Mouse (Mus musculus) small intestine, adult 2 months (tissue): Measurements from ENCODE around the gene Ell3. TPM values are rescaled to one million over a fixed set of nuclear protein-coding genes. Genes with fewer than 3 reads are reported as not detected.

Experiments used
- H3K27ac ChIP-seq: fragments of 200-500 bp; 2 replicates; pipeline ENCODE4 v1.5.1; 2012; ENCODE audit warnings: low read depth, low read length, control low read depth, inconsistent platforms; ENCODE audit not compliant: insufficient read depth
- H3K27me3 ChIP-seq: fragments of 200-500 bp; 2 replicates; pipeline ENCODE4 v1.6.1; 2012; ENCODE audit warnings: mild to moderate bottlenecking, moderate library complexity, low read length, inconsistent platforms; ENCODE audit not compliant: control insufficient read depth, insufficient read depth
- H3K36me3 ChIP-seq: fragments of 200-500 bp; 2 replicates; pipeline ENCODE4 v1.6.1; 2012; ENCODE audit warnings: mild to moderate bottlenecking, low read length, control low read depth, inconsistent platforms; ENCODE audit not compliant: control insufficient read depth, insufficient read depth
- H3K4me1 ChIP-seq: fragments of 200-500 bp; 2 replicates; pipeline ENCODE4 v1.6.1; 2012; ENCODE audit warnings: low read length, inconsistent platforms, mixed read lengths; ENCODE audit not compliant: control insufficient read depth, insufficient read depth, insufficient read length
- H3K4me3 ChIP-seq: fragments of 200-500 bp; 2 replicates; pipeline ENCODE4 v1.5.1; 2012; ENCODE audit warnings: low read depth, mild to moderate bottlenecking, control low read depth, inconsistent platforms, low read length, moderate library complexity
- CTCF ChIP-seq: fragments of 200-500 bp; IDR thresholded peaks from 2 replicates; pipeline ENCODE4 v1.5.1; 2012; ENCODE audit warnings: low read depth, mild to moderate bottlenecking, control low read depth, inconsistent platforms, low read length, moderate library complexity, mixed read lengths; ENCODE audit not compliant: insufficient replicate concordance, insufficient read length; ENCODE audit errors: extremely low read depth
- POLR2A ChIP-seq: fragments of 200-500 bp; IDR thresholded peaks from 2 replicates; pipeline ENCODE4 v1.6.1; 2012; ENCODE audit warnings: low read depth, mild to moderate bottlenecking, control low read depth, inconsistent platforms, low read length, moderate library complexity
- WGBS: fragments of 180-500 bp; shearing (Covaris S2); methylation state at CpG from one replicate; pipeline ENCODE4 v1.1.7; 2018; 5-methylcytosine and 5-hydroxymethylcytosine counted together
- polyA plus RNA-seq: library from polyadenylated mRNA; depleted of rRNA; stranded (reverse); fragments of >200 nt; gene quantifications from 2 replicates; pipeline ENCODE4 v1.2.3, GENCODE M21; 2012

Ell3 gene
- polyA plus RNA-seq, 1 experiment = 2.7 TPM

DNA sequence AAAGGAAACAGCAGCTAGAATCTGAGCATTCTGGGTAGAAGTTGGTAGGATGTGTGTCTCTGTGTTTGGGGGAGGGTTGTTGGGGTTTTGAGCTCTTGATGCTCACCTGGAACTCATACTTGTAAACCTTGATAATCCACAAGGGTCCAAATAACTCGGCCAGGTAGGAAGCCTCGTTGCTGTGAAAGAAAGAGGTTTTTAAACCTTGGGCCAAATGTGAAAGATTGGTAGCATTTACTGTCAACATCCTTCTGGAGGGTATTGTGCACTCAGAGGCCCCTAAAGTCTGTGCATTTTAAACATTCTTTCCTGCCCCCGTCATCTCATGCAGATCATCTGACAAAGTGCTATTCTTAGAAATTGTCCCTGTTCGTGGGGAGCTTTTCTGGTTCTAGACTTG, 8.9 kb upstream of the Ell3 start, which contains the start of gene Hypk:
Gene Hypk, plus strand, starts transcription at position 301 of the 400 bp plus-strand sequence.
- WGBS = 63% methylated on average over 4 of the region's 4 CpGs
- TF ChIP-seq POLR2A (no peak), CTCF (no peak)

DNA sequence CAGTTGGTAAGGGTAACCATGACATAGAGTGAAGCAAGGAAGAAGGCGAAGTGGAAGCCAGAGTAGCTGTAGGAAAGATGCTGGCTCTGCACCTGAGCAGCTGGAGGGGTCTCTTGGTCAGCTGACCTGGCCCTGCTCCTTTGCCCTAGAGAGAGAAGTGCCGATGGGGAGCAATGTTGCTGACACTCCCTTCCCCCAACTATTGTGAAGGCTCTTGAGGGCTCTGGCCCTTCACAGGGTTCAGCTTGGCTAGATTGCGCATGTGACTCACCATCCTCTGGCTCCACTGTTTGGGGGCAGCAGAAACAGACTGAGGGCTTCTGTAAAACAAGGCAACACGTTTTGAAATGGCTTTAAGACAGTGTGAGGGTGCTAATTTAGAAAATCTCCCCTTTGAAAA, 8.3 kb upstream of the Ell3 start:
- TF ChIP-seq POLR2A (no peak), CTCF (no peak)
- 77% methylated on average over 4 of the region's 4 CpGs for WGBS

More for the DNA sequence above, 8.9 kb upstream of the Ell3 start, which contains the start of gene Hypk:
- no peak within 1 kb of the TSS for H3K4me3 ChIP-seq
- no peaks in the 10 kb centered on the region for H3K27me3 ChIP-seq
- H3K4me1 ChIP-seq = peaks cover 8% of the 10 kb centered on the region; the same call in 1 of the 2 replicates
- no peak within 1 kb of the TSS for H3K27ac ChIP-seq
- peaks cover 26% of the 10 kb centered on the region for H3K36me3 ChIP-seq

DNA sequence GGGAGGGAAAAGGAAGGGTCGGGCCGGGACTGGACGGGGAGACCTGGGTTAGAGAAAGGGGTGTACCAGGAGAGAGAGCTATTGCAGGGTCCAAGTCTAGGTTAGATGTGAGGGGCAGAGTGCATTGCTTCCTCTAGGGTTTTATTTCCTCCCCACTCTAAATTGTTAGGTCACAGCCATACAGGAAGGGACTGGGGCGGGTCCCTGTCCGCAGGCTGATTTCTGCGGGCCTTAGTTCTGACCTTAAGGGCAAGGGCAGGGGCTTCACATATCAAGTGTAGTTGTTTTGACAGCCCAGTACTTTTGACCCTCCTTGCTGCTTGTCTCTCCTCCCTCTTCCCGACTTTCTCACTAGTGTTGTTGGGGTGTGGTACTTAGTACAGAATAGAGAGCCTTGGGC, 6.0 kb upstream of the Ell3 start:
- peak overlapping the region; percentile 93 for H3K27ac ChIP-seq
- peaks cover 26% of the 10 kb centered on the region for H3K36me3 ChIP-seq
- H3K27me3 ChIP-seq = no peaks in the 10 kb centered on the region
- no peak; the same call in 1 of the 2 replicates for TF ChIP-seq POLR2A
- TF ChIP-seq CTCF = no peak
- H3K4me1 ChIP-seq = peaks cover 8% of the 10 kb centered on the region; the same call in 1 of the 2 replicates
- peak overlapping the region; percentile 99 for H3K4me3 ChIP-seq
- WGBS = 1% methylated on average over 7 of the region's 7 CpGs

More for the DNA sequence above, 8.3 kb upstream of the Ell3 start:
- Histone ChIP-seq H3K4me1 (peaks cover 8% of the 10 kb centered on the region; the same call in 1 of the 2 replicates), H3K4me3 (no peak overlapping the region), H3K36me3 (peaks cover 26% of the 10 kb centered on the region), H3K27me3 (no peaks in the 10 kb centered on the region), H3K27ac (no peak overlapping the region)

DNA sequence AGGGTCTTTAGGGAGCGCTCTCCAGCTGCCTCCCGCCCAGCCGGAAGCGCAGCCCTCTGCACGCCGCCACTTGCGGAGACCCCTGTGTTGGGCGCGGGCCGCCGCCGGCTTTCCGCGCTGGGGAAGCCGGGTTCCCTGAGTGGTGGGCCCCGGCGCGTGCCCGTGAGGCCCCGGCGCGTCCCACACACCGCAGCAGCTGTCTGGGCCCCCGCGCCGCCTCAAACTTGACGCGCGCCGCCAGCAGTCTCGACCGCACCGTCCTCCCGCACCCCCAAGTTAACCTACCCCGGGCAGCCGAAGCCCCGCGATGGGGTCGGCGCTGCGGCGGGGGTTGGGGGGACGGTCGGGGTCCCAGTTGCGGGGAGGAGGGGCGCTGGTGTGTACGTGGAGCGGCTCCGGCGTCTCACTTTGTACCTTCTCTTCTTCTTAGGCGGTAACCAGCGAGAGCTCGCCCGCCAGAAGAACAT, 5.5 kb upstream of the Ell3 start:
- WGBS = under 1% methylated on average over 54 of the region's 54 CpGs
- peak overlapping the region; percentile 99 for H3K4me3 ChIP-seq
- TF ChIP-seq POLR2A (no peak), CTCF (no peak)
- H3K36me3 ChIP-seq = peaks cover 26% of the 10 kb centered on the region
- peak overlapping the region; percentile 93 for H3K27ac ChIP-seq
- H3K27me3 ChIP-seq = no peaks in the 10 kb centered on the region
- H3K4me1 ChIP-seq = peaks cover 8% of the 10 kb centered on the region; the same call in 1 of the 2 replicates

DNA sequence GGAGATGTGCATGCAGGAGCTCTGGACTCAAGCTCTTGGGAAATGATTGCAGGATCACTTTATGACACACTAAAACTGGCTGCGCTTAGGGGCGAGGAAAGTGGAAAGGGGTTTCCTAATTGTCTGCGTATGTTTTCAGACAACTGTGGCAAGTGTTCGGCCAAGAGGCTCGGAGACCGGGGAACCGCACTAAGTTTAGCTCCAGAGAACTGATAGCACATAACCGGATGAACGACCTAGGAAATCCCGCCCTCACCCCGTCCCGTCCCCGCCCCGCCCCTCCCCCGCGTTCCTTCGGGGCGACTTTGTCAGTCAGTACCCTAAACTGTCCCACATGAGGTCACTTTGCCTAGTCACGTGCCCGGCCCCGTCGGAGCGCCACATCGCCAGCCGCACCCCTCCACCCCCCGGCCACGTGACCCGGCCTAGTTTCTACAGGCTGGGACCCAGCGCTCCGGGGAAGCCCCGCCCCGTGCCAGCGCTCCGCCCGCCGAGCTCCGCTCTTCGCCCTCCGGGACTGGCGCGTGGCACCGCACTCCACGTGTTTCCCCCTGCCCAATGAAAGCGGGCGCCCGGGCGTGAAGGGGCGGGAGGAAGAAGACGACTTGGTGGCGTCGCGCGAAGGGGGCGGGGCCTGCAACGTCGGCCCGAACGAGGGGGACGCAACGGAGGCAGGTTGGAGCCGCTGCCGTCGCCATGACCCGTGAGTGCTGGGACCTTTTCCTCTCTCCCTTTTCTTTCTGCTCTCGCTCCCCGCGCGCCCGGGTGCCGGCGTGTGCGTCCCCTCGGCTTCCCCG, 4.9 kb upstream of the Ell3 start, which contains the start of gene Serf2:
Gene Serf2, plus strand, starts transcription at position 457 of the 797 bp plus-strand sequence.
- H3K36me3 ChIP-seq = peaks cover 24% of the 10 kb centered on the region
- H3K4me1 ChIP-seq = peaks cover 8% of the 10 kb centered on the region; the same call in 1 of the 2 replicates
- peak within 1 kb of the TSS; percentile 96 for H3K27ac ChIP-seq
- 1% methylated on average over 74 of the region's 74 CpGs for WGBS
- TF ChIP-seq CTCF = no peak
- peak; percentile 95 for TF ChIP-seq POLR2A
- no peaks in the 10 kb centered on the region for H3K27me3 ChIP-seq
- peak within 1 kb of the TSS; percentile 99 for H3K4me3 ChIP-seq

DNA sequence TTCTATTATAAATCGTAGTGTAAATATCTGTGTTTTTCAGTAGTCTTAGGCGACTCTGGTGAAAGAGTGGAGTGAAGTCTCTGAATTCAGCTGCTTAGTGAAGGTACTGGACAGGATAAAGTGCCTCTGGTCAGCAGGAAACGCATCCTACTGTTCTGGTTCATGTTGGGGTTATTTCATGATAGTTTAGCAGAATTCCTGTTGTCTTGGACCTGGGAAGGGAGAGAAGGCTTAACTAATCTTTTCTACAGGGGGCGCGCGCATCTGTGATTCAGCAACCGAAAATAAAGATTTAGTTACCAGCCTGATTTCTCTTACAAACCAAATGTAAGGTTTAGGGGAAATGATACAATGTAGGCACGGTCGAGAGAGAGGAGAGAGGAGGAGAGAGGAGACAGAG, 4.1 kb upstream of the Ell3 start:
- H3K36me3 ChIP-seq = peaks cover 19% of the 10 kb centered on the region
- TF ChIP-seq POLR2A (no peak), CTCF (no peak)
- no peak overlapping the region for H3K4me3 ChIP-seq
- 11% methylated on average over 9 of the region's 9 CpGs for WGBS
- H3K27me3 ChIP-seq = no peaks in the 10 kb centered on the region
- peaks cover 8% of the 10 kb centered on the region; the same call in 1 of the 2 replicates for H3K4me1 ChIP-seq
- H3K27ac ChIP-seq = peak overlapping the region; percentile 96

DNA sequence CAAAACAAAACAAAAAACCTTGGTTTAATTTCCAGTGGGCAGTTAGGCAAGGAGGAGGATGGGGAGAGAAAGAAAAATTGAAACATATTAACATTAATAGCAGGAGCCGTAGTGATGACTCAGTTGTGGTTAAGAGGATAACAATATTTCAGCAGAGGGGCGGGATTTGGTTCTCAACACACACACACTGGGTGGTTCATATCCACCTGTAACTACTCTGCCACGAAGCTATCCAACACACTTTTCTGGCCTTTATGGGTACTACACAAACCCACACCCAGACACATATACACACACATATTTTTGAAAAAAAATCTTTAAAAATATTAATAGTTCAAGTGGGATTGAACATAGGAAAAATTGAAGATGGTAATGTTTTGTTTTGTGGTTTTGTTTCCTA, 2.9 kb upstream of the Ell3 start:
- TF ChIP-seq POLR2A (no peak), CTCF (no peak)
- WGBS = 67% methylated on average over 3 of the region's 3 CpGs
- no peak overlapping the region for H3K27ac ChIP-seq
- H3K4me3 ChIP-seq = no peak overlapping the region
- peaks cover 9% of the 10 kb centered on the region for H3K36me3 ChIP-seq
- no peaks in the 10 kb centered on the region for H3K27me3 ChIP-seq
- peaks cover 11% of the 10 kb centered on the region; the same call in 1 of the 2 replicates for H3K4me1 ChIP-seq
